Mouse (Mus musculus) heart, adult 18-20 months (tissue): ENCODE measurements at regions not wholly inside any gene's neighbourhood (a gene's known extent, or its start where the extent isn't known, plus 50 kb on each side); places are given as distances from the start of the nearest gene placed in this dataset.

Experiments used
- DNase-seq, 2 experiments: peaks; one replicate each; pipeline ENCODE4 v3.0.0; 2021 to 2022; ENCODE audit warnings: mixed read lengths in 1 of 2
- microRNA-seq, 2 experiments: library from miRNA; unstranded; fragments of <30 nt; microRNA quantifications; one replicate each; pipeline ENCODE4 v1.2.0; 2022

DNA sequence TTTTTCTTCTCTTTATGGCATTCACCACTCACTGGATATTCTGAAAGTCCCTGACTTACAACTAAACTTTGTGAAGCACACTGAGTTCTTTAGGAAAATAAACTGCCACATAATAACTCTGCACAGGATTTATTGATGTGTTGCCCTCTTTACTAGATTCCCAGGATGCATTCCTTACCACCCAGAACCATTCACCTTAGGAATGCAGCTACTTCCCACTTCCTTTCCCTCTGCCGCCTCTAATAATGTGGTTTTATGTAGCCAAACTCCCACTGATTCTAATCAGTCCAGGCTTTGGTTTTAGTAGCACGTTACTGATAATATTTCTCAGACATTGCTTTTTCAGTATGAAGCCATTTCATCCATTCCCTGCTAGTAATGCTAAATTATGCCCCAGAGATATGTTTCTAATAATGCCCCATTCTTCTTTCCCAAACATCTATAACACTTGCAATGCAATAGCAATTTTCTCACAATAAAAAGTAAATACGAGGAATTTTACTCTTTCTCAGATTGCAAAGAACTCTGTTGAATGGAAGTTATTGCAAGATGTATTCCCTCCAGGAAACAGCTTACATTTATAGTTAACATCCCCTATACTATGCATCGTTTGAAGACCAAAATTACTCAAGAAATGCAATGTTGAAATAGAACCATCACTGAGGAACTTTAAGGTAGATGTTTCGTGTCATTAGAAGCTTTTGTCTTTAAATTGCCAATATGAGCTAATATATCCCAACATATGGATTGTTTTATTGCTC, 145.2 kb upstream of the Zpld1 start:
- no peak for DNase-seq

DNA sequence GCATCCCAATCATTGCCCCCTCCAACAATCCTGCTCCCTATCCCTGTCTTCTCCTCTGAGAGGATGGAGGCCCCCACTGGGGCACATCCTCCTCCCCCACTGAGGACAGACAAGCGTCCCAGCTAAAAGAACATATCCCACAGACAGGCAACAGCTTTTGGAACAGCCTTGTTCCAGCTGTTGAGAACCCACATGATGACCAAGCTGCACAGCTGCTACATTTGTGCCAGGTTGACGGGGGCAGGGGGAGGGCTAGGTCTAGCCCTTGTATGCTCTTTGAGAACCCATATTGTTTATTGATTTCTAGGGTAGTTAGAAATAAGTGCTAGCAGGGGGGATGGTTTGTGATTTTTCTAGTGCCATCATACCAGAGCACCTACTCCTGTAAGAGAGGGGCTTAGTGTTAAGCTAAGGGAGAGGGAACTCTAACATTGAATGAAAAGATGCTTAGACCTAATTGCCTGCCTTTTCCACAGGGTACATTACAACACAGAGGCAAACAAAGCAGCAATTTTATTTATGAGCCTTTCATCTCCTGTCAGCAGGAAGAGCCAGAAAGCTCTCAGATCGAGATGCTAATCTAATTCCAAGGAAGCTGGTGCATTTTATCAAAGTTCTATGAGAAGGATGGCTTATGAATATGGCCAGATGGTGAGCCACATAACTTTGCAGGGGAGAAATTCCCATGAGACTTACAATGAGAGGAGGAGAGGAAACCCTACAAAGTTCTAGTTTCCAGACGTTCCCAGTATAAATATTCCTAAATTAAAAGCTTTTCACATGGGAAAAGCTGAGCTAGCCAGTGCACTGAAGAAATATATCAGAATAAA, 137.6 kb upstream of the Zpld1 start:
- DNase-seq = no peak

DNA sequence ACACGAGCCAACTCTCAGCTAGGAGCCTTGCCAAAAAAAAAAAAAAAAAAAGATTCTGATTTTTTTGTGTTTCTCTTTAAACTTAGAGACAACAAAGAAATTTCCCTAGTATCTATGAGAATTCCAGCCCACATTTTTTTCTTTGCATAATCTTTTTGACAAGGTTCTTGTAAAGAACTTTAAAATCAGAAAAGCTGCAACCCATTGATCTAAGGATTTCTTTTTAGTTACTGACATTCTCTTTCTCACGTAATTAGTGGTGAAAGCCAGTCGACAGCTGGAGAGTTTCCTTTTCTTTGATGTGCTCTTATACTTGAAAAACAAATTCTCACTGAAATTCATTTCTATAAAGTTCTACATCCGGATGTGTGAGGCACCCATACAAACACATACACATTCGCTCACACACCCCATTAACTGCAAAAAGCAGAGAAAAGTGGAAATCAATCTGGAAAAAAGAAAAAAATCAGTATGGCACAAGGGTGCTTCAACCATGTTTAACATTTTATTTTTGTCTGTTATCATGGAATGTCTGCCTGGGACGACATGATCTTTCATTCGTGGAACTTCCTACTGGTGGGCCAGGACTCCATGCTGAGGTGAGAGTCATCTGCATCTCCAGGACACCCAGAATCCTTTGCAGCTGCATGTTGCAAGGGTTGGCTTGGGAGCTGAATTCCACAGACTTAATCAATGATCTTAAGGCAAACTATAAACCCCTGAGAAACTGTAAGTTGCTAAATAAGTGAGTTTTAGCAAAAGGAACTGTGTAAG, 124.0 kb upstream of the Zpld1 start:
- DNase-seq = no peak

DNA sequence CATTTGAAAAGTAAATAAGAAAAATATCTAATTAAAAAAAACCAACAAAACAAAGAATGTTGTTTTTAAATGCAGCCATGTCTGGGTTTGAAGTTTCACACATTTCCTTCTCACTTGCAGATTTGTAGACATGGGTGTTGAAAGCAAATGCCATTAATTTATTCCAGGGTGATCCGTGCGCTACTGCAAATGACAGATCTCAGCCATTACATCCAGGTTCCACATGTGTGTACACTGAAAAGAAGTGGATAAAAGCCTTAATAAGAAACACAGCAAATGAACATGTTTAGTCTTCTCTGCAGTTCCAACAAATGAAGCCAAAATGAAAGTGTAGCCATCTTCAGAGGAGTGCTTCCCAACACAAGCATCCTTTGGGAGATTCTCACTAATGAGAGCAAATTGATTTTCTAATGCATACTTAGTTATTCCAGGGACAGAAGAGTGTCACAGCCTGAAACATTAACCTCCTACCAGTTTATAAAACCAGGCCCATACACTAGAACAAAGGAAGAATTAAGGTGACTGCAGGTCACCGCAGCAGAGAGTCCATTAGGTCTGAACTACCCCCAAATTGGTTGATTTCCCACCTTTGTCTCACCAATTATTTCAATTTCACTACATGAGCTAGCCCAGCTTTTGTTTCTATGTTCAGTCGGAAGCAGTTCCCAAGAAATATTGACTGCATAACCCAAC, 123.2 kb upstream of the Zpld1 start:
- no peak for DNase-seq

DNA sequence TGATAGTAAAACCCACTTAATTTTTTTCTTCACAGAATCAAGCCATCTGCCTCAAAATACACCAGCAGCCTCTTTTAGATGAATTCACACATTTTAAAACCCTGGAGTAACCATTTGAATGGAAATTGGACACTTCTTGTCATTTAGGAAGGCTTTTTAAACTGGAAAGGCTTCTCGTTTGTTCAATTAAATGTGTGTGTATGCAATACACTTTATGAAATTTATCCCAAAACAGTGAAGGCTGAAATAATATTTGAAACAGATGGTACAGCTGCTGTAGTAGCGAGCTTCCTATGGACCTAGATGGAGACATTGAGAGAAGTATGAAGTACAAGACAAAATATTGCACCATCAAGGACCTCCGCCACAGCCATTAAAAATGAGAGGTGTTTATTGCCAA, 121.1 kb upstream of the Zpld1 start:
- DNase-seq = no peak

DNA sequence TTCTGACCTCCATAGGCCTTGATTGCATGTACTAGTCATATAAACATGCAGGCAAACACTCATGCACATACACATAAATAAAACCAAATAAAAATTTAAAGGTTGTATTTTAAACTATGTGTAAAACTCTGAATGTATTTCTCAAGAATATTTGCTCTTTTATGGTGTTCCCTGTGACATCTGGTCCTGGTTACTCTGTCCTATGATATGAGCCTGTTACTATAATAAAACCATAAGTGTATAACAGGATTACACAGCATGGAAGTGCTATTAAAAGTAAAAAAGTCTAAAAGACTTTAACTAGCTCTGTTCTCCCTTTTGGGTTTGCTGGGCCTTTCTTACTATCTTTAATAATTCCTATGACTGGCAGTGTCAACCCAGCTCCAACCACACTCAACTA, 103.0 kb upstream of the Zpld1 start:
- no peak for DNase-seq

DNA sequence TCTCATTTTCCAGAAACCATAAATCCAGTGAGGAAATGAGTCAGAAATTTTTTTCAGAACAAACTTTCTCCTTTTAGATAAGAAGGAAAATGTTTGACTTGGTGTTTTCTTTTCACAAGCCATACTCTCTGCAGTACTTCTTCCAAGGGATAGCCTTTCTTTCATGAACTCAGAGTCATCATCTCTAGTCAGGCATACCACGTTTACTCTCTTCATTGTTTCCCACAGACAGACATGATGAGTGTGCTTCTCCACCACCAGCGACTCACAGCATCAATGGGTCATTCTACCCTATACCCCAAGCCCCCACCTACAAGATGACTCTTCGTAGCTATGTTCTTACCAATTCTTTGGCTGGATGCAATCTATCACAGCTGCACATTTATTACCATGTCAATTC, 97.1 kb upstream of the Zpld1 start:
- DNase-seq = no peak

DNA sequence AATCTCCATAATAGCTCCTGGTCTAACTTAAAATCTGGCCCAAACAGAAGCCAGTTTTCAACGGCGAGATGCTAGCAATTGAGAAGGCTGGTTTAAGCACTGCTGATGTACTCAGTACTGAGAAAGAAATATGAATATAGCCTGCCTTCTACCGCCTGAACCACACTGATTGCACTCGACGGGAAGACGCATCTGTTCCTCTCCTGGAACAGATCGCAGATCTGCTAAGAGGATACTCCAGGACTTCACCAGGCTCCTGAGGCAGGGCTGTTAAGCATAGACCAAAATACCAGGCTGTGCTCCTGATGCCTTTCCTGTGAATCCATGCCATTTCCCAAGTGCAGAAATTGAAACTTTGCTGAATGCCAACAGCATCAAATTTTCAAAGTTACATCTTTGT, 92.6 kb upstream of the Zpld1 start:
- DNase-seq = no peak

DNA sequence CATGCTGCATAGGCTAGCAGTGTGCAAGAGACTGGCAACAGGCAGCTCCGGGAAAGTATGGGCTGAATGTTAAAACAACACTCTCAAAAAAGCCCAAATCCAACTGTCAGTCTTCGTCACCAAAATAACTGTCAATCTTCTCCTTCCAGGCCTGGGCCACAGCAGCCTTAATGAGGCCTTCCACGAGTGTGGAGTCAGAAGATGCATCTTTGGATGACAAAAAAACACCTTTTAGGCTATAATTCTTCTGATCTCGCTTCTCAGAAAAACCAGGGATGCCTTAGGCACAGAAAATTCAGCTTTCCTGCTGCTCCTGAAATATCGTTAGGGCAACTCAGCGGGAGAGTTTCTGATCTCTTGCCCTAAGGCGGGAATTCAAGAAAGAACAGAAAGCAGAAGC, 82.2 kb upstream of the Zpld1 start:
- DNase-seq = no peak

DNA sequence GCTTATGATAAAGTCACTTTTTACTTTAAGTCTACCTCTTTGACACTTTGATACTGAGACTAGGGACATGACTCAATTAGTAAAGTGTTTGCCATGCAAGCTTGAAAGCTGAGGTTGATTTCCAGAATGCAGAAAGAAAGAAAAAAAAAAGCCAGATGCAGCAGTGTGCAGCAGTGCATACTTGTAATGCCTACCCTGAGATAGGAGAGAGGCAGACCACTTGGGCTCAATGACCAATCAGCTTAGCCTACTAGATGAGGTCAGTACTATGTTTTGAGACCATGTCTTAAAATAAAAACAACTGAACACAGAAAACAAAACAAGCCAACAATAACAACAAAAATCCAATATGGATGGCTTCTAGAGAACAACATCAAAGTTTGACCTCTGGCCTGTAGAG, 81.4 kb upstream of the Zpld1 start:
- no peak for DNase-seq

DNA sequence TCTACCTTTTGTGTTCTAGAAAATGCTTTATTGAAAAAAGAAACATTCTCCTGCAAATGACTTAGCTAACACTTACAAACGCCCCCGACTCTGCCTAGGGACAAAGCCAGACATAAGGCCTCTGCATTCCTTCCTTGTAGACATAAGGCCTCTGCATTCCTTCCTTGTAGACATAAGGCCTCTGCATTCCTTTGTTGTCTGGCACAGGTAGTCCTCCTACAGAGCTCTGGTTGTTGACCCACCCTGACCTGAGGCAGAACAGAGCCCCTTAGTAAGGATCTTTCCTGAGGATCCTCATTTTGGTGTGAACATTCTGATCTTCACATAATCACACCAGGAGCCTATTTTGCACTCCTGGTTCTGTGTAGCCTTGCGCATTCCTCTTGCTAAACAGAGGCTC, 80.9 kb upstream of the Zpld1 start:
- DNase-seq = no peak

DNA sequence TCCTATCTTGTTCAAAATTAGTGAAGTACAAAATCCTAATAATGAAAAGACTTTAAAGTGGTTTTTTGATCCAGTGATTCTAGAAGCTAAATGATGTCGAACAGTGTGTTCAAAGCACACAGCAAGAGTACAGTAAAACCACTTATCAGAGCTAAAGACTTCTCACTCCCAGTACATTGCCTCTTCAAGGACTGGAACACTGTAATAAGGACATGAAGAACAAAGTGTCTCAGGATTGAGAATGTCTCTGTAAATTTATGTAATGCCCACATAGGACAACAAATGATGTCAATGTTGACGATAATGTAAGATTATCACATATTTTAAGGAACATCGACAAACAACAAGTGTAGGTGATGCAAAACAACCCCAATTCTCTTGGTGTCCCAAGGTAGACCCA, 78.1 kb upstream of the Zpld1 start:
- no peak for DNase-seq

DNA sequence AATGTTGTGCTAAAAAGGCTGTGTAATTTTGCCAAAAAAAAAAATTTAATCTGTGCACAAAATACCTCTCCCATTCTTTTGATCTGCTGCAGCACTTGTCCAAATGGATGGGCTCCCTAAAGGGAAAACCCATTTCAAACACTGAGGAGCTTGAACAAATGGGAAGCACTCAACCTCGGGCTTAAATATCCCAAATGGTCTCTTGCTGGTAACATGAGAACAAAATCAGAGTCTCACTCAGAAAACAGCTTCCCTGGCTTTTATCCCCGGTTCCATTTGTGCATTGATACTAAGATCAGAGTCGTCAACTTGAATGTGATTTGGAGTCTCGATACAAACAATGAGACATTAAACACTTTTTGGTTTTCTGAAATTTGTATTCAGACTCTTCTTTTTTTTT, 59.9 kb upstream of the Zpld1 start:
- DNase-seq = no peak

DNA sequence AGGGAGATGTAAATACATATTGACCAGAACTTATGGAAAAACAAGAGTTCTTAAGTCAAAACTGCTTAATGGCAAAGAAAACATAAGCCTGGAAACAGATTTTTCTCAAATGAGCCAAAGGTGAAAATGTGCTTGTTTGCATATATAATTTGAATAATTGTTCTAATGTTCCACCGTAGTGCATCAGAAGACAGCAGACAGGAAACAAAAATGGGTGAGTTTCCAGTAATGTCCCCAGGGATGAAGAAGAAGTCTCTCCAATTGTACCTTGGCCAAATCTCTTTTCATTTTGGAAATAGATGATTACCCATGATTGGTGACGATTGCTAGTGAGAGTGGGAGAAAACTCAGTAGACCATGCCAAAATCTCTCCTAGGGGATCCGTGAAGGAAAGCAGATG, 58.3 kb upstream of the Zpld1 start:
- no peak for DNase-seq

Small RNAs in the stretch of these regions (microRNA-seq; reads per million reads assigned to microRNA genes)
- gene Mir5118 = 0 reads per million in 2 experiments
